Mouse (Mus musculus) G1E (cell line): ENCODE data around the gene Nlrc3. TPM values are rescaled to one million over a fixed set of nuclear protein-coding genes. Genes with fewer than 3 reads are reported as not detected.

Experiments used
- ATAC-seq: 2 replicates; pipeline ENCODE4 v1.8.0; 2016; ENCODE audit warnings: mild to moderate bottlenecking; ENCODE audit not compliant: insufficient number of reproducible peaks, poor library complexity, low FRiP score, severe bottlenecking; ENCODE audit errors: extremely low read depth
- DNase-seq: peaks from one replicate; pipeline ENCODE4 v3.0.0; 2012; ENCODE audit warnings: low spot score
- H3K27me3 ChIP-seq: 2 replicates; pipeline ENCODE4 v1.6.1; 2012; ENCODE audit warnings: mild to moderate bottlenecking, low read length, inconsistent platforms; ENCODE audit not compliant: insufficient read depth
- H3K36me3 ChIP-seq: replicated peaks from 2 replicates; pipeline ENCODE3; 2012; ENCODE audit warnings: mild to moderate bottlenecking, inconsistent platforms
- H3K4me1 ChIP-seq: 2 replicates; pipeline ENCODE4 v1.6.1; 2012; ENCODE audit warnings: low read depth, low read length, inconsistent platforms, mixed read lengths; ENCODE audit not compliant: insufficient read depth
- H3K4me3 ChIP-seq: 2 replicates; pipeline ENCODE4 v1.5.1; 2012; ENCODE audit warnings: low read depth, mild to moderate bottlenecking, inconsistent platforms, low read length, moderate library complexity, mixed read lengths
- H3K9me3 ChIP-seq: replicated peaks from 2 replicates; pipeline ENCODE4 v1.6.1; 2012; ENCODE audit warnings: inconsistent platforms
- CTCF ChIP-seq: IDR thresholded peaks from 2 replicates; pipeline ENCODE4 v1.5.1; 2012; ENCODE audit warnings: low read depth, low read length, inconsistent platforms, mixed read lengths
- GATA1 ChIP-seq: IDR thresholded peaks from 2 replicates; pipeline ENCODE4 v1.6.1; 2012; ENCODE audit warnings: borderline replicate concordance, low read length, inconsistent platforms, mixed read lengths
- GATA2 ChIP-seq: IDR thresholded peaks from 2 replicates; pipeline ENCODE4 v1.6.1; 2012; ENCODE audit warnings: low read depth, low read length, inconsistent platforms, borderline replicate concordance
- POLR2AphosphoS5 ChIP-seq: IDR thresholded peaks from 2 replicates; pipeline ENCODE4 v1.6.1; 2012; ENCODE audit warnings: low read depth, low read length, inconsistent platforms; ENCODE audit not compliant: insufficient replicate concordance
- TAL1 ChIP-seq: conservative IDR thresholded peaks from 2 replicates; pipeline ENCODE4 v1.6.1; 2012; ENCODE audit warnings: low read depth, low read length, inconsistent platforms, mixed read lengths
- polyA plus RNA-seq: library from polyadenylated mRNA; stranded (reverse); fragments of >175 nt; gene quantifications from 2 replicates; pipeline ENCODE4 v1.2.3, GENCODE M21; 2012
- total RNA-seq, 2 experiments: library from RNA; stranded (forward) in 1 of 2; stranded (reverse) in 1 of 2; fragments of 200-1000 nt in 1 of 2; fragments of >200 nt in 1 of 2; fragmentation: Nextera tagmentation in 1 of 2; gene quantifications; 2 replicates each; pipeline ENCODE4 v1.2.3; 2014 to 2017

The Nlrc3 gene
- total and polyA plus RNA-seq, 3 experiments: 0.16 TPM; not detected in 2

DNA sequence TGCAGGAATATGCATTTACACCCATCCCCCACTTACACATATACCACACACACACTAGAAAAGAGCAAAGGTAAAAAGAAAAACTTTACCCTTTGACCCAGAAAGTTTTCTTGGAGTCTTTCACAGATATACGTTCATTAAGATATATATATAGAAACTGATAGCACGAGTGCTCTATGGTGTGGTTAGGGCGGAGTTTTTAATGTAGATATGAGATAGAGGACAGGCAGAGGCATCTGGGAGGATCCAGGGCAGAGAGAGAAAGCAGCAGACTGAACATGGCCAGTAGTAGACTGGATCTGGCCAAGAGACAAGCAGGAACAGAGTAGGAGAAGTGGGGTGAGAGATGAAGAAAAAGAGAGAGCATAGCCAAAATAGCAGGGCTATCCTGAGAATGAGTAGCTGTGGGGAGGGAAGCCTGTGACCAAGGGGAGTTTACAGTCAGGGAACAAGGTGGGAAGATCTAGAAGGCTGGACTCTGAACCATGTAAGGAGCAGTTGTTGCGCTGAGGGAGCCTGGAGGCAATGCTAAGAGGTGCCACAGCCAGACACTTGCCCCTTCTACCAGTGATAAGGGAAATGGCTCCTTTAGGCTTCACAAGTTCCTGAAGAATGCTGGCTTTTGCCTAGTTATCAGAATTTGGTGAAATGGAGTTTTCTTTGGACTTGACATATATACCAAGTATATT, 36.6 kb upstream of the Nlrc3 start:
- 0 out of 2 replicates have a peak, but pooled peaks cover 9% of the 10 kb centered on the region for H3K9me3 ChIP-seq
- ATAC-seq (no peak), DNase-seq (no peak)
- TF ChIP-seq POLR2AphosphoS5 (no peak), CTCF (no peak), TAL1 (no peak), GATA1 (no peak), GATA2 (no peak)
- peaks cover 8% of the 10 kb centered on the region for H3K4me1 ChIP-seq
- H3K4me3 ChIP-seq: no peak overlapping the region
- peaks cover 2% of the 10 kb centered on the region; the same call in 1 of the 2 replicates for H3K27me3 ChIP-seq
- no peaks in the 10 kb centered on the region for H3K36me3 ChIP-seq

DNA sequence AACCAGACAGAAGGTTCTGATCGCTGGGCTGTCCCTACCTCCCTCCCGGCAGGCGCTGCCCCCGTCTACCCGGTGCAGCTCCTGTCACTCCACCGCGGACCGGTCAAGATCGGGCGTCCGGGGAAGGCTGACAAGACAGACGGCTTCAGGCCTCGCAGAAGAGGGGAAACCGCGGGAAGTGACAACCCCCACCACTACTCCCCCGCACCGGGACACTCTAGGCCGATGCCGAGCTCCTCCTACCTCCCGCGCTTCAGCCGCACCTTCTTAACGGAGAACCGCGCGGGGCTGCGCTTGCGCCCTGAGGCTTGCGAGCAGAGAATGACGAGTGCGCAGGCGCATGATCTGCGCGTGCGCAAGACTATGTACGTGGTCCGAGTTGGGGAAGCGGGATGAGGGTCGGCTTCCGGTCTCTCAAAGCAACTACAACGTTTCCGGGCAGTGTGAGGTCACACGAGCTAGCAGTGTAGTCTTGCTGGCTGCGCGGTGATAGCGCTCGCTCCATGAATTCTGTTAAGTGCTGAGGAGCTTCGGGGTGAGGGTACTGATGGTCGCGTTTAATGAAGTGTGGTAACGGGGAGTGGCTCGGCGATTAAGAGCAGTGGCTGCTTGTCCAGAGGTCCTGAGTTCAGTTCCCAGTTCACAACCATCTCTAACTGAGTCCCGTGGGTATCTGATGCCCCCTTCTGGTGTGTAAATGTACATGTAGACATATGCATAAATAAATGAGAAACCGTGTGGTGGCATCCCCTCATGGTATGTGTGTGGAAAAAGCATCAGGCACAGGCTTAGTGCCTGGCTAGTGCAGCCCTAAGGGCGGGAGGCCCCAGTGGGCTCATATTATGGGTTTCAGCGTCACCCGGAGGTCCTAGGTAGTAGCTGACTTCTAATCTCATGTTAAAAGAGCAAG, 27.3 kb upstream of the Nlrc3 start, which contains the start of gene Slx4:
Slx4 (minus strand) TSS at position 282 of the 910 bp plus-strand sequence.
- H3K36me3 ChIP-seq: peaks cover 34% of the 10 kb centered on the region
- peaks cover 31% of the 10 kb centered on the region for H3K4me1 ChIP-seq
- peak; percentile 83 for DNase-seq
- H3K27me3 ChIP-seq: no peaks in the 10 kb centered on the region
- ATAC-seq: peak; percentile 89
- H3K9me3 ChIP-seq: 0 out of 2 replicates have a peak, but pooled peaks cover 5% of the 10 kb centered on the region
- TF ChIP-seq POLR2AphosphoS5 (0 out of 2 replicates have a peak, but pooled peaks have one; percentile 43), GATA1 (no peak)
- H3K4me3 ChIP-seq: peak within 1 kb of the TSS; percentile 83

DNA sequence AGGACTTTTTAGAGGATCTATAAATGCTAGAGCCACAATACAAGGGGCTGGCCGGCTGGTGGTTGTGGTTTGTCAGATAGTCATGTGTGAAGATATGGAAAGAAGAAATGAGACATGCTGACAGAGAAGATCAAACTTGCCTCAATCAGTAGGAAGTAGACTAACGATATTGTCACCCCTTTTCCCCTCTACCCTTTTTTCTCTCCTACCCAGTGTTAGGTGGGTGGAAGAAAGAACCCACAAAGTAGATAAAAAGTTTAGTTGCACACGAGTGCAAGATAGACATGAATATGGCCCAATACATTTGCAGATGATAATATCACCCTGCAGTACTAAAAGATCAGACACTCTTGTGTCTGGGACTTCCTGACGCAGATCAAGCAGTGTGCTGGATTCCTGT, 12.0 kb upstream of the Nlrc3 start:
- Histone ChIP-seq H3K27me3 (no peaks in the 10 kb centered on the region), H3K36me3 (peaks cover 95% of the 10 kb centered on the region), H3K9me3 (no peaks in the 10 kb centered on the region), H3K4me1 (no peaks in the 10 kb centered on the region), H3K4me3 (no peak overlapping the region)
- no peak for ATAC-seq
- no peak for DNase-seq
- TF ChIP-seq GATA1 (no peak), TAL1 (no peak), CTCF (no peak), POLR2AphosphoS5 (no peak), GATA2 (no peak)

DNA sequence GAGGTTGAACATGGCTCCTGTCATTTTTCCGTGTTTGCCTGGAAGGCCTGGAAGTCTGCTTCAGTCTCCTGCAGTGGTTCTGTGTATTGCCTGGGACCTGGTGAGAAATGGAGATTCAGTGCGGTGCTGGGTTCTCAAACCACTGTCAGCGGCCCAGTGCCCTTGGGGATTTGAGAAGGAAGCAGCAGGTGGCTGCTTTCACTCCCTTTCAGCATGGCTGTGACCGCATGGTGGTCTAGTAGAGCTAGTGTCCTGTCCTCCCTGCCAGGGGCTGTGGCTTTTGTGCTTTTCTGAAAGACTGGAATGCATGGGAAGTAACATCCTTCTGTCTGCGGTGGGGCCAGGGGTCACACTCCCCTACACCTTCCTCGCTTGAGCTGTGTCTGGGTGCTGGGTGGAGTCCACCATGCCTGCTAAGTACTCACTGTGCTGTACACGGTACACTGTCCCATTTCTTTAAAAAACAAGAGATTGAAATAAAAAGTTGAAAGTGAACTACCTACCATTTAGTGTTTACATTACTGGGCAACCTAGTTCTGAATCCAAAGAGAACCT, 6.8 kb upstream of the Nlrc3 start:
- no peak for TF ChIP-seq POLR2AphosphoS5
- no peak for TF ChIP-seq GATA1
- TF ChIP-seq GATA2: no peak
- TF ChIP-seq CTCF: no peak
- no peak for TF ChIP-seq TAL1
- ATAC-seq: no peak
- H3K27me3 ChIP-seq: no peaks in the 10 kb centered on the region
- no peaks in the 10 kb centered on the region for H3K9me3 ChIP-seq
- peaks cover 99% of the 10 kb centered on the region for H3K36me3 ChIP-seq
- H3K4me3 ChIP-seq: no peak overlapping the region
- DNase-seq: no peak
- H3K4me1 ChIP-seq: no peaks in the 10 kb centered on the region; the same call in 1 of the 2 replicates

DNA sequence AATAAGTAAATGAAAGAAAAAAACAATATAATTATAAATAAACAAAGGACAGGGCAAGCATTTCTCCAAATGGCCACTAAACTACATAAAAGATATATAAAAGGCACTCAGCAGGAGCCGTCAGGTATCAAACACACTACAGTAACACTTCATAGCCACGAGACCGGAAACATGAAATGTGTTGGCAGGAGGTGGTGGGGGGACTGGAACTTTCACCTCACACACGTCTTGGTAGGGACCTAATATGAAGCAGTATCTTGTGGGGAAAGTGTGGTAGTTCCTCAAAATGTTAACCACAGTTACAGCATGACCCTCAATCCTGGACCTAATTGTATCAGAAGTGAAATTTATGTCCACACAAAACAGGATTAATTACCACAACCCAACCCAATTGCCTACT, 5.7 kb upstream of the Nlrc3 start:
- peaks cover 96% of the 10 kb centered on the region for H3K36me3 ChIP-seq

DNA sequence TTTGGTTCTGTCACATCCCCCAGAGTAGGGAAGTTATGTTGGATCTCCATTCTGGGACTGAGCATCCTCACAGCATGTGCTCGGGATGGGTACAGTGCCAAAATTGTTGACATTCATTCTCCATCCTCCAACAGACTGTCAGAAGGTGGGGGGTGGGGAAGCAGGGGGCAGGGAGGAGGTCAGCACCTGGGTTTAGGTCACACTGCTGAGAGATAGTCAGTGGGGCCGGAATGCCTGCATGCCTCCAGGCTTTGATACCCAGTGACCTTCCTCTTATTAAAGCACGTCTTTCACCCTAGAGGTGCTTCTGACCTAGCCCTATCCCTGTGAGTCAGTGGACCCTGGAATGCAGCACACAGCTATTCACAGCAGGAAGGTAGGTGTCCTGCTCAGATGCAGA, 280 bp upstream of the Nlrc3 start:
- no peak for ATAC-seq
- Histone ChIP-seq H3K4me1 (peaks cover 9% of the 10 kb centered on the region), H3K9me3 (no peaks in the 10 kb centered on the region), H3K27me3 (peaks cover 7% of the 10 kb centered on the region; the same call in 1 of the 2 replicates), H3K4me3 (no peak overlapping the region), H3K36me3 (peaks cover 42% of the 10 kb centered on the region)
- no peak for TF ChIP-seq GATA2
- TF ChIP-seq POLR2AphosphoS5: no peak
- no peak for TF ChIP-seq GATA1
- no peak for TF ChIP-seq CTCF
- TF ChIP-seq TAL1: no peak
- DNase-seq: no peak

More for the DNA sequence above, 5.7 kb upstream of the Nlrc3 start:
- no peaks in the 10 kb centered on the region for H3K27me3 ChIP-seq
- TF ChIP-seq TAL1 (no peak), GATA1 (no peak), POLR2AphosphoS5 (no peak), CTCF (no peak), GATA2 (no peak)
- H3K4me1 ChIP-seq: no peaks in the 10 kb centered on the region; the same call in 1 of the 2 replicates
- no peak for ATAC-seq
- no peaks in the 10 kb centered on the region for H3K9me3 ChIP-seq
- no peak overlapping the region for H3K4me3 ChIP-seq
- DNase-seq: no peak
